Mouse (Mus musculus): ENCODE results near the gene Lgi1. TPM values are rescaled to one million over a fixed set of nuclear protein-coding genes. Genes with fewer than 3 reads are reported as not detected.

The Lgi1 gene
- polyA plus RNA-seq (2016; fragmentation: Nextera tagmentation; extraction: Ambion mirVana): 1.2 and 1.4 TPM in 2 replicates

- H3K9me3 ChIP-seq: no peaks in the 10 kb centered on the region
- no peaks in the 10 kb centered on the region for H3K36me3 ChIP-seq (replicated peaks)
- DNase-seq (ENCODE audit: low spot score): peak; percentile 22
- no peak within 1 kb of the TSS for H3K27ac ChIP-seq (replicated peaks)
- peak within 1 kb of the TSS; percentile 42 for H3K4me3 ChIP-seq
- 29% methylated on average over 21 of the region's 21 CpGs for WGBS
- peaks cover 18% of the 10 kb centered on the region for H3K27me3 ChIP-seq (replicated peaks; ENCODE audit: low read depth, poor library complexity, severe bottlenecking)
- peaks cover 21% of the 10 kb centered on the region for H3K4me1 ChIP-seq
Observed at GRCm38 (mm10) chr19:38264505-38265500, at the start of gene Lgi1. Gene Lgi1 (plus strand): TSS chr19:38264536.

- 96% methylated on average over 3 of the region's 3 CpGs for WGBS
- H3K36me3 ChIP-seq (replicated peaks): peaks cover 46% of the 10 kb centered on the region
Observed at GRCm38 (mm10) chr19:38217696-38218095, 46.6 kb upstream of the Lgi1 start.

DNA sequence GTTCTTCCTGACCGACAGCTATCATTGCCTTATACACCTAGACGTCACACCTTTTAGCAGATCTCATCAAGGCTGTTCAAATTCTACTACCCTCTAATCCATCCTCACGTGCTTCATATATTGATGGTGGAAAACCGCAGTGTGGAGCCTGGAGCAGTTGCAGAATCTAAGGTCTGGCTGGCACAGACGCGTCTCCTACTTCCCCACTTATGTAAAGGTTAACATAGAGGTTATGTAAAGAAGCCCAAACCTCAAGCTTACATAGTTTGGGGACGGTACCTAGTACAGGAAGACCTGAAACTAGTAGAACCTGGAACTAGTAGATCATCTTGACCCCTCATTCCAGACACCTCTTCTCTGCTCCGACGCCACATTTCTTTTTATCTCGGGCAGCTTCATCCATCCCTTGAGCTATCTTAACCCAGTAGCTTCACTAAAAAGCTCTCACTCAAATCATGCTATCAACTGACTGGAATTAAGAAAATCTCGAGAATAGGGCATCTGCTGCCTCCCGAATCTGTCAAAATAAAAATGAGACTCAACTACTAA lies 40.9 kb upstream of the Lgi1 start:
- Histone ChIP-seq H3K27me3 (replicated peaks; ENCODE audit: low read depth, poor library complexity, severe bottlenecking) (no peaks in the 10 kb centered on the region), H3K9me3 (no peaks in the 10 kb centered on the region), H3K27ac (replicated peaks) (peak overlapping the region; percentile 90), H3K4me1 (peaks cover 10% of the 10 kb centered on the region), H3K36me3 (replicated peaks) (peaks cover 11% of the 10 kb centered on the region), H3K4me3 (peak overlapping the region; percentile 81)
- 14% methylated on average over 12 of the region's 12 CpGs for WGBS
- DNase-seq (ENCODE audit: low spot score): no peak

More at GRCm38 (mm10) chr19:38217696-38218095, 46.6 kb upstream of the Lgi1 start:
- no peaks in the 10 kb centered on the region for H3K27me3 ChIP-seq (replicated peaks; ENCODE audit: low read depth, poor library complexity, severe bottlenecking)
- H3K4me1 ChIP-seq: no peaks in the 10 kb centered on the region
- no peaks in the 10 kb centered on the region for H3K9me3 ChIP-seq
- H3K27ac ChIP-seq (replicated peaks): no peak overlapping the region
- DNase-seq (ENCODE audit: low spot score): no peak
- no peak overlapping the region for H3K4me3 ChIP-seq

- Histone ChIP-seq H3K36me3 (replicated peaks) (peaks cover 6% of the 10 kb centered on the region), H3K9me3 (0 out of 2 replicates have a peak, but pooled peaks cover 4% of the 10 kb centered on the region), H3K4me3 (peak within 1 kb of the TSS; percentile 81), H3K27me3 (replicated peaks; ENCODE audit: low read depth, poor library complexity, severe bottlenecking) (no peaks in the 10 kb centered on the region), H3K4me1 (peaks cover 10% of the 10 kb centered on the region), H3K27ac (replicated peaks) (peak within 1 kb of the TSS; percentile 90)
- DNase-seq (ENCODE audit: low spot score): peak; percentile 91
- under 1% methylated on average over 49 of the region's 49 CpGs for WGBS
Observed at GRCm38 (mm10) chr19:38223905-38224684, 40.2 kb upstream of the Lgi1 start, which contains the start of gene Fra10ac1. Gene Fra10ac1 (minus strand): TSS chr19:38224156.

GRCm38 (mm10) chr19:38224685-38225060 lies 39.7 kb upstream of the Lgi1 start:
- peak overlapping the region; percentile 81 for H3K4me3 ChIP-seq
- WGBS: 16% methylated on average over 9 of the region's 9 CpGs
- H3K36me3 ChIP-seq (replicated peaks): peaks cover 2% of the 10 kb centered on the region
- 0 out of 2 replicates have a peak, but pooled peaks cover 10% of the 10 kb centered on the region for H3K9me3 ChIP-seq
- peaks cover 10% of the 10 kb centered on the region for H3K4me1 ChIP-seq
- DNase-seq (ENCODE audit: low spot score): no peak
- peak overlapping the region; percentile 90 for H3K27ac ChIP-seq (replicated peaks)
- no peaks in the 10 kb centered on the region for H3K27me3 ChIP-seq (replicated peaks; ENCODE audit: low read depth, poor library complexity, severe bottlenecking)

GRCm38 (mm10) chr19:38228699-38229098 lies 35.6 kb upstream of the Lgi1 start:
- Histone ChIP-seq H3K4me1 (peaks cover 10% of the 10 kb centered on the region), H3K36me3 (replicated peaks) (no peaks in the 10 kb centered on the region), H3K27ac (replicated peaks) (no peak overlapping the region), H3K4me3 (no peak overlapping the region), H3K27me3 (replicated peaks; ENCODE audit: low read depth, poor library complexity, severe bottlenecking) (no peaks in the 10 kb centered on the region), H3K9me3 (0 out of 2 replicates have a peak, but pooled peaks cover 11% of the 10 kb centered on the region)
- no peak for DNase-seq (ENCODE audit: low spot score)
- 52% methylated on average over 2 of the region's 2 CpGs for WGBS

- H3K27me3 ChIP-seq (replicated peaks; ENCODE audit: low read depth, poor library complexity, severe bottlenecking): no peaks in the 10 kb centered on the region
- no peaks in the 10 kb centered on the region for H3K36me3 ChIP-seq (replicated peaks)
- H3K4me3 ChIP-seq: no peak overlapping the region
- DNase-seq (ENCODE audit: low spot score): no peak
- H3K4me1 ChIP-seq: peaks cover 12% of the 10 kb centered on the region
- 66% methylated on average over 8 of the region's 8 CpGs for WGBS
- no peak overlapping the region for H3K27ac ChIP-seq (replicated peaks)
- H3K9me3 ChIP-seq: 0 out of 2 replicates have a peak, but pooled peaks cover 11% of the 10 kb centered on the region
Observed at GRCm38 (mm10) chr19:38232087-38232486, 32.2 kb upstream of the Lgi1 start.

DNA sequence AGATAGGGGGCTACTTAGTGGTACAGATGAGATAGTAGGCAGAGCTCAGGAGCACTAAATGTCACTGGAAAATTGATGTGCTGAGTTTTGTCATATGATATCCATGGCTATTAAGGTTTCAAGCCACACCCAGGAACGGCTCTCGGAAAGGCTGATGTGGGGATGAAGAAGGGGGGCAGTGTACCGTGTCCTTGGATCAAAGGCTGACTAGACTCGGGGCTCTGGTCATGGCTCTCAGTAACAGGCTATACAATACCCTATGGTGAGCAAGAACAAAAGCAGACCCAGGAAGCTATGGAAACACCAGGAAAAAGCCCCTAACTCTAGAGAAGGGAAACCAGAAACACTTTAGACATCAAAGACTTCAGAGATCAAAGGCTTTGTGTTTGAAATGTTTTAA lies 31.8 kb upstream of the Lgi1 start:
- H3K27ac ChIP-seq (replicated peaks): no peak overlapping the region
- peaks cover 15% of the 10 kb centered on the region for H3K4me1 ChIP-seq
- H3K4me3 ChIP-seq: no peak overlapping the region
- DNase-seq (ENCODE audit: low spot score): peak; percentile 21
- no peaks in the 10 kb centered on the region for H3K27me3 ChIP-seq (replicated peaks; ENCODE audit: low read depth, poor library complexity, severe bottlenecking)
- H3K9me3 ChIP-seq: 0 out of 2 replicates have a peak, but pooled peaks cover 11% of the 10 kb centered on the region
- H3K36me3 ChIP-seq (replicated peaks): no peaks in the 10 kb centered on the region
- 18% methylated on average over 4 of the region's 4 CpGs for WGBS

GRCm38 (mm10) chr19:38236526-38236925 lies 27.8 kb upstream of the Lgi1 start:
- H3K4me1 ChIP-seq: peaks cover 26% of the 10 kb centered on the region
- DNase-seq (ENCODE audit: low spot score): no peak
- H3K4me3 ChIP-seq: no peak overlapping the region
- H3K27ac ChIP-seq (replicated peaks): no peak overlapping the region
- no peaks in the 10 kb centered on the region for H3K27me3 ChIP-seq (replicated peaks; ENCODE audit: low read depth, poor library complexity, severe bottlenecking)
- WGBS: 75% methylated on average over 5 of the region's 5 CpGs
- H3K36me3 ChIP-seq (replicated peaks): no peaks in the 10 kb centered on the region
- H3K9me3 ChIP-seq: no peaks in the 10 kb centered on the region

DNA sequence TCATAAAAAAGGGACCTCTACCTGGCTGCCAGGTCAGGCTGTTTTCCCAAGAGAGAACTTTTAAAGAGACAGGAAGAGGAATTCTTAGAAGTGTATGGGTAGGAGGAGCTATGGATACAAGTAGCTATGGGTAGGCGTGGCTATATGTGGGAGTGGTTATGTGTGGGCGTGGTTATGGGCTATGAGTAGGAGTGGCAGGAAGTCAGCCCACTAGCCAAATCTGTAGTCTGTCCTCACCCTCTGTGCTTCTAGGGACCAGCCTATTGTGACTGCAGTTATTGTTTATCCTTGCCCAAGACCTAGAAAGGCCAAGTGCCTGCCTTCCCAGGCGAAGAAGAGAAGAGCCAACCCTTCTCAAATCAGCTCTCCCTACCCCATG lies 26.5 kb upstream of the Lgi1 start:
- Histone ChIP-seq H3K4me1 (peaks cover 19% of the 10 kb centered on the region), H3K9me3 (no peaks in the 10 kb centered on the region), H3K27me3 (replicated peaks; ENCODE audit: low read depth, poor library complexity, severe bottlenecking) (no peaks in the 10 kb centered on the region), H3K27ac (replicated peaks) (peak overlapping the region; percentile 48; the same call in 1 of the 2 replicates), H3K4me3 (no peak overlapping the region), H3K36me3 (replicated peaks) (no peaks in the 10 kb centered on the region)
- DNase-seq (ENCODE audit: low spot score): no peak
- 41% methylated on average over 3 of the region's 3 CpGs for WGBS

- no peaks in the 10 kb centered on the region for H3K27me3 ChIP-seq (replicated peaks; ENCODE audit: low read depth, poor library complexity, severe bottlenecking)
- no peak overlapping the region for H3K4me3 ChIP-seq
- H3K4me1 ChIP-seq: peaks cover 19% of the 10 kb centered on the region
- no peaks in the 10 kb centered on the region for H3K9me3 ChIP-seq
- WGBS: 68% methylated on average over 12 of the region's 12 CpGs
- H3K36me3 ChIP-seq (replicated peaks): no peaks in the 10 kb centered on the region
- peak overlapping the region; percentile 48 for H3K27ac ChIP-seq (replicated peaks)
- DNase-seq (ENCODE audit: low spot score): no peak
Observed at GRCm38 (mm10) chr19:38238213-38238951, 26.0 kb upstream of the Lgi1 start.

Measured in embryonic facial prominence, embryonic 10.5 days (tissue).